Mouse (Mus musculus): ENCODE data around the gene Abcc10.

DNA sequence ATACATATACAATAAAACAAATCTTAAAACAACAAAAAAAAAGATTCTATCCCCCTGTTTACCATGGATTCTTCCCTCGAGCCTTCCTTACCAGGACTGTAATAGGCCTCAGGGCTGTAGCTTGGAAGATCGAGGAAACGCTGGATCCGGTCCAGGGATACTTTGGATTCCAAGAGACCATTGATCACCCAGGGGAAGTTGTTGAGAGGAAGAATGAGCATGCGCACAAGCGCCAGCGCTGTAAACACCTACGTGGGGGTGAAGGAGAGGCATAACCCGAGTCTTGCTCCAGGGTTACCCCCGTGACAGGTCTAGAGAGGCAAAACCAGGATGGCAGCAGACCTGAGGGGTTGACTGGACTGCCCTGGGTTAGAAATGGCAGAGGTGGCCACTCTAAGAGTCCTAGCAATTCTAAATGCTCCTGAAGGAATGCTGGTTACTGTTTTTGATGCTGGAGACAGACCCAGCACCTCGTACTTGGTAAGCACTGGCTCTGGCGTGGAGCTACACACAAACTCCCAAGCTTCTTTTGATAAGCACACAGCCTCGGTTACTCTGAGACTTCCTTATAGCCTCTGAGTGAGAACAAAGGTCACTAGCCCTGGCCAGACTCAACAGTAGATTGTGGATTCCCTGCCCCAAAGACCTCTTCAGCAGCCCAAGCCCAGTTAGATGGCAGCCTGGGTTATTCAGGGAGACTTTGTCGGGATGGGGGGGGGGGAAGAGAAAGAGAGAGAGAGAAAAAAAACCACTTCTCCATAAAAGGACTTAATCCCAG lies 5.9 kb downstream of the Abcc10 start:
- TF ChIP-seq CTCF (conservative IDR thresholded peaks at IDR 0.05; ENCODE audit: low read length) (no peak), NANOG (IDR thresholded peaks at IDR 0.05; ENCODE audit: borderline replicate concordance, low read length) (no peak), POU5F1 (IDR thresholded peaks at IDR 0.05; ENCODE audit: borderline replicate concordance, low read length) (no peak)
